Mouse (Mus musculus): ENCODE measurements around the gene Prrc2b.

DNA sequence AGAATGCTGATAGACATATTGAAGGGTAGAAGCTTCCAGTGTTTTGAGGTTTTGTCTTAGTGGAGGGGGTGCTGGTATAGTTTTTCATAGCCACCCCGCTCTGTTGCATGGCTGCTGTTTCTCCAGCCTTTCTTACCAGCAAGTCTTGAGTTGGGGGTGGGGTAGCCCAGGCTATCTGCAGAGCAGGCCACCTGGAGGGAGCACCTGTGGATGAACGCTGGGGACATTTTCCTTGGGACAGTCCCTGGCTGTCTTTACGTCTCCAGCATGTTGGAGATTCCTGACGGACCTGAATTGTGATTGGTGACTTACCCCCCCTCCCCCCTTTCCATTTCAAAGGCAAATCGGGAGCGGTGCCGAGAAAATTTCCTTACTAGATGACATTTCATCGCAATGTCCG is 31.2 kb downstream of the Prrc2b start:
- TF ChIP-seq CTCF (IDR thresholded peaks at IDR 0.05; ENCODE audit: control insufficient read depth, insufficient read depth, low read length) (no peak), POLR2A (IDR thresholded peaks at IDR 0.05; ENCODE audit: borderline replicate concordance, control insufficient read depth, low read depth, low read length) (no peak)
